Mouse (Mus musculus) stomach, postnatal 0 days (tissue): ENCODE measurements around the gene Dusp10.

Source experiments
- CTCF ChIP-seq: IDR thresholded peaks from 2 replicates; pipeline ENCODE4 v1.5.1; 2016; ENCODE audit warnings: antibody characterized with exemption, low read depth, mild to moderate bottlenecking, moderate library complexity
- EP300 ChIP-seq: optimal IDR thresholded peaks from 2 replicates; pipeline ENCODE3; 2016; ENCODE audit warnings: antibody characterized with exemption

DNA sequence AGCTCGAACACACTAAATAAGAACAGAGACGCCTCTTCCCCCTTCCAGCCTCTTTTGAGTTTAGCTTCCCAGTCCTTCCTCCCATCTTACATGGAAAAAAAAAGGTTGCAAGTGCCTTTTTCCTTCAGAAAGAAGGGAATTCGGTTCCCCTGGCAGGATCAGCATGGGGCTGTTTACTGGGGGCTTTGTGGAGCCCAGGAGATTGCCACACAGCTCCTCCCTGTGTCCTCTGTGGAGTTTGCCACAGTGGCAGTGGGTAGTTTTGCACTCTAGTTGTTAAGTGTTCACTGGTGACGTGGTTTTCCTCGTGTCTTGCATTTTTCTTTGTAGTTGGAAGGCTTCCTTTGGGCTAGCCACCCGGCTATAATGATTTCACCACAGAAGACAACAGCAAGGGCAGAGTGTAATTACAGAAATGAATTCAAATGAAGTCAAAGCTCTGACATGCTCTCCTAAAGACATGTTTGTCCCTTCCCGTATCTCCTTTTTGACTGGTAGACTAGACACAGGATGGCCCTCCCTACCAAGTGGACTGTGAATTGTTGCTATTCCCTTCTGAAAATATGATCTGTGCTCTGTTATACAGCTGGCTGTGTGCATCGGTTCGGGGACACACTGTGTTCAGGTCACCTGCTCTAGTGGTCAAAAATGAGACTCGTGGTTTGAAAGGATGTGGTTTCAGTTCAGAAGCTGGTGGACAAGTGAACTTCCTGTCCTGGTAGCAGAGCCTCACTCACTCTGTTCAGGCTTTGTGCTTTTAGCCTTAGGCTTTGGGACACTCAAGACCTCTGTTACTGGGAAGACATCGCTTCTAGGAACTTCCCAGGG is 53.6 kb downstream of the Dusp10 start:
- TF ChIP-seq CTCF (no peak), EP300 (no peak)
